23 mouse cellular contexts compared by ENCODE assay signal in genomic region chr17:77016871-77017270, GRCm38 (mm10).
"Had no signal": no experiment of that assay in that cellular context is flagged by ENCODE, and none has a peak within 500 bp of the region (broad histone marks: within the 10 kb centered on the region; RNA-seq: fewer than 3 reads in every experiment).

No protein-coding gene starts in this region.

- H3K4me2 ChIP-seq: limb, embryonic 12.5 days; liver, embryonic 12.5 days; liver, embryonic 15.5 days; midbrain, embryonic 12.5 days; neural tube, embryonic 13.5 days had no signal

- H3K27me3 ChIP-seq: limb, embryonic 12.5 days; liver, embryonic 12.5 days; liver, embryonic 15.5 days; midbrain, embryonic 12.5 days; neural tube, embryonic 13.5 days had no signal

- H3K4me1 ChIP-seq: limb, embryonic 12.5 days; liver, embryonic 12.5 days; liver, embryonic 15.5 days; midbrain, embryonic 12.5 days; neural tube, embryonic 13.5 days had no signal

- H3K27ac ChIP-seq: left cerebral cortex, adult 2 months; limb, embryonic 12.5 days; liver, embryonic 12.5 days; liver, embryonic 15.5 days; midbrain, embryonic 12.5 days; neural tube, embryonic 13.5 days; stomach, postnatal 0 days had no signal

- H3K9ac ChIP-seq: limb, embryonic 12.5 days; liver, embryonic 12.5 days; liver, embryonic 15.5 days; midbrain, embryonic 12.5 days; neural tube, embryonic 13.5 days had no signal

- ATAC-seq: intestine, embryonic 16.5 days; liver, embryonic 12.5 days; midbrain, embryonic 16.5 days had no signal

- H3K36me3 ChIP-seq: limb, embryonic 12.5 days; liver, embryonic 12.5 days; liver, embryonic 15.5 days; midbrain, embryonic 12.5 days; neural tube, embryonic 13.5 days had no signal

- DNase-seq: kidney, adult 18-20 months; kidney, adult 9 months; kidney, postnatal 14 days; kidney, postnatal 4 days; layer of hippocampus, postnatal 36 days; liver; lung, adult 2 months; lung, postnatal 14 days; lung, postnatal 4 days; right cerebral cortex, adult 18-20 months; right cerebral cortex, postnatal 14 days; right cerebral cortex, postnatal 4 days; thymus, postnatal 25 days had no signal

- H3K9me3 ChIP-seq: limb, embryonic 12.5 days; liver, embryonic 15.5 days; midbrain, embryonic 12.5 days had no signal

- H3K4me3 ChIP-seq: left cerebral cortex, adult 2 months; limb, embryonic 12.5 days; liver, embryonic 12.5 days; liver, embryonic 15.5 days; midbrain, embryonic 12.5 days; myocyte; neural tube, embryonic 13.5 days had no signal
